Mouse (Mus musculus): ENCODE measurements at regions not wholly inside any gene's neighbourhood (a gene's known extent, or its start where the extent isn't known, plus 50 kb on each side); places are given as distances from the start of the nearest gene placed in this dataset.

DNA sequence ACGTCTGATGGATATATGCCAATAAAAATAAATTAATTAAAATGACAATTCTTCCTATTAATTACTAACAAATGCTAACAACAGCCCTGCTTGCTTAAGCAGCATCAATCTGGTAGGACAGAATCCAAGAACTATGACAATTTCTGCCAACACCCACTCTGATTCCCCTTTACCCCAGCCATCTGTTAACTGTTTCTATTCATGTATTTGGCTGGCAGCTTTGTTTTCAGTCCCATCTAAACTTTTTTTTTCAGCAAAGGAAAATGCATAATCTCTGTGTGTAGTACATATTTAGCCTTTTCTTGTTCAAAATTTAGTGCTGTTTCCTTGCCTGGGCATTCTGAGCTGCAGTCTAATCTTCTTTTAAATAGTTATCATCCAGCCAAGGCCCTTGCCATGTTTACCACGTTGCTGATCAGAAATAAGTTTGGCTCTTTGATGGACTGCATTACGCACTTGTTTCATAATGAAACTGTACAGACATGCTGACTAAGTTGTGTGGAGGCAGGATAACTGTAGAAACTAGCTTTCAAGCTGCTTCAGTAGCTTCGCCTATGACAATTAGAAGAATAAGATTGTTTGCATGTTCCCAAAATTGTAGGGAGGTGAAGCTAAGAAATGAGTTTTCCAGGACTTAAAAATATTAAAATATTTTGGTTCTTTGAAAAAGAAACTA is 67.6 kb downstream of the 4930550L24Rik start:
- DNase-seq (ENCODE audit: low spot score in 2 of 2), result peak; percentile 1 to 11
